Mouse (Mus musculus): ENCODE measurements around the gene Selenop. TPM values are rescaled to one million over a fixed set of nuclear protein-coding genes. Genes with fewer than 3 reads are reported as not detected.
A peak's percentile ranks its signal among the peaks of the same experiment; 100 is the strongest.
"Not testable (repeated sequence)": the region's sequence is repeated elsewhere in the genome, so short reads cannot be mapped to it uniquely, and the experiment has no call there.

Gene Selenop
- 703 and 863 TPM in 2 replicates for polyA plus RNA-seq (2015; fragmentation: Nextera tagmentation; extraction: Ambion mirVana)

- no peak for ATAC-seq (ENCODE audit: insufficient read depth)
- no peak within 1 kb of the TSS for H3K4me2 ChIP-seq
- no peak within 1 kb of the TSS for H3K4me3 ChIP-seq (replicated peaks)
- H3K27me3 ChIP-seq = no peaks in the 10 kb centered on the region
- peaks cover 13% of the 10 kb centered on the region for H3K4me1 ChIP-seq (replicated peaks)
- H3K9me3 ChIP-seq (replicated peaks) = no peaks in the 10 kb centered on the region
- H3K36me3 ChIP-seq (replicated peaks) = no peaks in the 10 kb centered on the region
- no peak within 1 kb of the TSS for H3K9ac ChIP-seq
- 63% methylated on average over 6 of the region's 6 CpGs for WGBS (ENCODE audit: insufficient replicate concordance)
- no peak within 1 kb of the TSS for H3K27ac ChIP-seq (replicated peaks)
These were observed at the start of gene Selenop for GRCm38 (mm10) chr15:3268247-3268646. Selenop (plus strand) TSS chr15:3268547.

GRCm38 (mm10) chr15:3218668-3219067 lies 49.7 kb upstream of the Selenop start:
- not testable (repeated sequence) for H3K27me3 ChIP-seq; H3K4me3 ChIP-seq (replicated peaks); H3K4me1 ChIP-seq (replicated peaks); H3K36me3 ChIP-seq (replicated peaks); H3K4me2 ChIP-seq; H3K27ac ChIP-seq (replicated peaks); H3K9me3 ChIP-seq (replicated peaks); ATAC-seq (ENCODE audit: insufficient read depth); H3K9ac ChIP-seq
- 66% methylated on average over 4 of the region's 4 CpGs for WGBS (ENCODE audit: insufficient replicate concordance)

GRCm38 (mm10) chr15:3222803-3223437 lies 45.4 kb upstream of the Selenop start:
- no peak overlapping the region for H3K4me3 ChIP-seq (replicated peaks)
- H3K4me1 ChIP-seq (replicated peaks) = no peaks in the 10 kb centered on the region
- H3K27ac ChIP-seq (replicated peaks) = no peak overlapping the region
- no peak overlapping the region for H3K9ac ChIP-seq
- no peaks in the 10 kb centered on the region for H3K36me3 ChIP-seq (replicated peaks)
- WGBS (ENCODE audit: insufficient replicate concordance) = 66% methylated on average over 5 of the region's 5 CpGs
- no peaks in the 10 kb centered on the region for H3K9me3 ChIP-seq (replicated peaks)
- no peaks in the 10 kb centered on the region for H3K27me3 ChIP-seq
- no peak for ATAC-seq (ENCODE audit: insufficient read depth)
- no peak overlapping the region for H3K4me2 ChIP-seq

GRCm38 (mm10) chr15:3226573-3226972 lies 41.8 kb upstream of the Selenop start:
- H3K9ac ChIP-seq = no peak overlapping the region
- 12% methylated on average over 3 of the region's 3 CpGs for WGBS (ENCODE audit: insufficient replicate concordance)
- no peak for ATAC-seq (ENCODE audit: insufficient read depth)
- H3K27me3 ChIP-seq = no peaks in the 10 kb centered on the region
- H3K9me3 ChIP-seq (replicated peaks) = no peaks in the 10 kb centered on the region
- H3K4me1 ChIP-seq (replicated peaks) = peaks cover 9% of the 10 kb centered on the region
- H3K4me2 ChIP-seq = no peak overlapping the region
- H3K36me3 ChIP-seq (replicated peaks) = no peaks in the 10 kb centered on the region
- no peak overlapping the region for H3K27ac ChIP-seq (replicated peaks)
- no peak overlapping the region for H3K4me3 ChIP-seq (replicated peaks)

GRCm38 (mm10) chr15:3228185-3228584 lies 40.2 kb upstream of the Selenop start:
- Histone ChIP-seq H3K4me1 (replicated peaks) (peaks cover 16% of the 10 kb centered on the region), H3K27me3 (no peaks in the 10 kb centered on the region), H3K9me3 (replicated peaks) (no peaks in the 10 kb centered on the region), H3K4me3 (replicated peaks) (no peak overlapping the region), H3K4me2 (no peak overlapping the region), H3K9ac (no peak overlapping the region), H3K27ac (replicated peaks) (peak overlapping the region; percentile 72; the same call in 1 of the 2 replicates), H3K36me3 (replicated peaks) (no peaks in the 10 kb centered on the region)
- ATAC-seq (ENCODE audit: insufficient read depth) = no peak
- WGBS (ENCODE audit: insufficient replicate concordance) = 27% methylated on average over 2 of the region's 2 CpGs

GRCm38 (mm10) chr15:3228990-3229389 lies 39.4 kb upstream of the Selenop start:
- Histone ChIP-seq H3K4me3 (replicated peaks) (no peak overlapping the region), H3K4me2 (peak overlapping the region; percentile 15; the same call in 1 of the 2 replicates), H3K36me3 (replicated peaks) (no peaks in the 10 kb centered on the region), H3K9ac (no peak overlapping the region), H3K4me1 (replicated peaks) (peaks cover 16% of the 10 kb centered on the region), H3K27me3 (no peaks in the 10 kb centered on the region), H3K27ac (replicated peaks) (peak overlapping the region; percentile 72), H3K9me3 (replicated peaks) (no peaks in the 10 kb centered on the region)
- peak; percentile 36 for ATAC-seq (ENCODE audit: insufficient read depth)
- 57% methylated on average over 6 of the region's 6 CpGs for WGBS (ENCODE audit: insufficient replicate concordance)

GRCm38 (mm10) chr15:3231004-3231403 lies 37.3 kb upstream of the Selenop start:
- Histone ChIP-seq H3K4me1 (replicated peaks) (peaks cover 16% of the 10 kb centered on the region), H3K27ac (replicated peaks) (peak overlapping the region; percentile 63)

GRCm38 (mm10) chr15:3232168-3232835 lies 36.0 kb upstream of the Selenop start:
- H3K4me1 ChIP-seq (replicated peaks) = peaks cover 16% of the 10 kb centered on the region

More at GRCm38 (mm10) chr15:3231004-3231403, 37.3 kb upstream of the Selenop start:
- Histone ChIP-seq H3K9me3 (replicated peaks) (no peaks in the 10 kb centered on the region), H3K27me3 (no peaks in the 10 kb centered on the region), H3K36me3 (replicated peaks) (no peaks in the 10 kb centered on the region), H3K4me3 (replicated peaks) (no peak overlapping the region), H3K9ac (no peak overlapping the region), H3K4me2 (no peak overlapping the region)
- ATAC-seq (ENCODE audit: insufficient read depth) = peak; percentile 40; the same call in 1 of the 2 replicates
- 51% methylated on average over 4 of the region's 4 CpGs for whole genome bisulfite sequencing (ENCODE audit: insufficient replicate concordance)

GRCm38 (mm10) chr15:3233837-3234551 lies 34.4 kb upstream of the Selenop start:
- Histone ChIP-seq H3K9ac (no peak overlapping the region), H3K9me3 (replicated peaks) (no peaks in the 10 kb centered on the region), H3K4me3 (replicated peaks) (no peak overlapping the region), H3K36me3 (replicated peaks) (no peaks in the 10 kb centered on the region), H3K4me2 (no peak overlapping the region), H3K4me1 (replicated peaks) (peaks cover 16% of the 10 kb centered on the region), H3K27me3 (no peaks in the 10 kb centered on the region), H3K27ac (replicated peaks) (peak overlapping the region; percentile 33; the same call in 1 of the 2 replicates)
- WGBS (ENCODE audit: insufficient replicate concordance) = 43% methylated on average over 3 of the region's 3 CpGs
- 0 out of 2 replicates have a peak, but pooled peaks have one; percentile 26 for ATAC-seq (ENCODE audit: insufficient read depth)

More at GRCm38 (mm10) chr15:3232168-3232835, 36.0 kb upstream of the Selenop start:
- Histone ChIP-seq H3K36me3 (replicated peaks) (no peaks in the 10 kb centered on the region), H3K4me2 (no peak overlapping the region), H3K4me3 (replicated peaks) (no peak overlapping the region), H3K9me3 (replicated peaks) (no peaks in the 10 kb centered on the region), H3K9ac (no peak overlapping the region), H3K27ac (replicated peaks) (peak overlapping the region; percentile 55; the same call in 1 of the 2 replicates), H3K27me3 (no peaks in the 10 kb centered on the region)
- 49% methylated on average over 9 of the region's 9 CpGs for WGBS (ENCODE audit: insufficient replicate concordance)
- no peak; the same call in 1 of the 2 replicates for ATAC-seq (ENCODE audit: insufficient read depth)

GRCm38 (mm10) chr15:3236338-3236737 lies 32.0 kb upstream of the Selenop start:
- Histone ChIP-seq H3K4me2 (no peak overlapping the region), H3K9me3 (replicated peaks) (no peaks in the 10 kb centered on the region), H3K27me3 (no peaks in the 10 kb centered on the region), H3K9ac (no peak overlapping the region), H3K36me3 (replicated peaks) (no peaks in the 10 kb centered on the region), H3K27ac (replicated peaks) (peak overlapping the region; percentile 58), H3K4me1 (replicated peaks) (peaks cover 8% of the 10 kb centered on the region), H3K4me3 (replicated peaks) (no peak overlapping the region)
- peak; percentile 57 for ATAC-seq (ENCODE audit: insufficient read depth)
- 44% methylated on average over 2 of the region's 2 CpGs for WGBS (ENCODE audit: insufficient replicate concordance)

GRCm38 (mm10) chr15:3237963-3238362 lies 30.4 kb upstream of the Selenop start:
- no peaks in the 10 kb centered on the region for H3K27me3 ChIP-seq
- ATAC-seq (ENCODE audit: insufficient read depth) = no peak
- no peaks in the 10 kb centered on the region for H3K36me3 ChIP-seq (replicated peaks)
- H3K27ac ChIP-seq (replicated peaks) = no peak overlapping the region
- H3K9ac ChIP-seq = no peak overlapping the region
- WGBS (ENCODE audit: insufficient replicate concordance) = 76% methylated on average over 1 of the region's 1 CpGs
- no peaks in the 10 kb centered on the region; the same call in 1 of the 2 replicates for H3K4me1 ChIP-seq (replicated peaks)
- no peak overlapping the region for H3K4me3 ChIP-seq (replicated peaks)
- no peaks in the 10 kb centered on the region for H3K9me3 ChIP-seq (replicated peaks)
- no peak overlapping the region for H3K4me2 ChIP-seq

All from liver, embryonic 15.5 days (tissue).